Mouse (Mus musculus) limb, embryonic 12.5 days (tissue): Measurements from ENCODE around the gene Ppil6. TPM values are rescaled to one million over a fixed set of nuclear protein-coding genes. Genes with fewer than 3 reads are reported as not detected.
A peak's percentile ranks its signal among the peaks of the same experiment; 100 is the strongest.

Experiments
- ATAC-seq: fragments of 200-750 bp; cut with Nextera tagmentation; 2 replicates; pipeline ENCODE4 v1.8.0; 2017; ENCODE audit warnings: low read depth, moderate TSS enrichment; ENCODE audit not compliant: insufficient number of reproducible peaks, insufficient read depth, low FRiP score, low TSS enrichment
- H3K27ac ChIP-seq: fragments of 300-500 bp; sonication (generic); 2 replicates; pipeline ENCODE4 v1.5.1; 2016; ENCODE audit warnings: mild to moderate bottlenecking, moderate library complexity
- H3K27me3 ChIP-seq: fragments of 300-500 bp; sonication (generic); 2 replicates; pipeline ENCODE4 v1.6.1; 2016; ENCODE audit warnings: mild to moderate bottlenecking, moderate library complexity
- H3K36me3 ChIP-seq: fragments of 300-500 bp; sonication (generic); 2 replicates; pipeline ENCODE4 v1.6.1; 2016; ENCODE audit warnings: mild to moderate bottlenecking, moderate library complexity
- H3K4me1 ChIP-seq: fragments of 300-500 bp; sonication (generic); replicated peaks from 2 replicates; pipeline ENCODE4 v1.6.1; 2016
- H3K4me2 ChIP-seq: fragments of 300-500 bp; sonication (generic); 2 replicates; pipeline ENCODE4 v1.6.1; 2016; ENCODE audit warnings: mild to moderate bottlenecking, moderate library complexity
- H3K4me3 ChIP-seq: fragments of 300-500 bp; sonication (generic); replicated peaks from 2 replicates; pipeline ENCODE4 v1.5.1; 2016; ENCODE audit warnings: mild to moderate bottlenecking
- H3K9ac ChIP-seq: fragments of 300-500 bp; sonication (generic); replicated peaks from 2 replicates; pipeline ENCODE4 v1.6.1; 2016; ENCODE audit warnings: mild to moderate bottlenecking, moderate library complexity
- H3K9me3 ChIP-seq: fragments of 300-500 bp; sonication (generic); 2 replicates; pipeline ENCODE4 v1.6.1; 2016; ENCODE audit warnings: mild to moderate bottlenecking, moderate library complexity
- WGBS: fragments of 180-500 bp; shearing (Covaris S2); methylation state at CpG from one replicate; pipeline ENCODE4 v1.1.7; 2016; 5-methylcytosine and 5-hydroxymethylcytosine counted together
- polyA plus RNA-seq: library from polyadenylated mRNA; unstranded; fragments of >200 nt; fragmentation: Nextera tagmentation; extraction: Ambion mirVana; gene quantifications from 2 replicates; pipeline ENCODE4 v1.2.1, GENCODE M21; 2016

Gene Ppil6
- 0.60 and 0.64 TPM in 2 replicates for polyA plus RNA-seq

GRCm38 (mm10) chr10:41489708-41490517 is at the start of gene Ppil6, which contains the start of gene Smpd2:
Gene Ppil6, plus strand, starts transcription at chr10:41490439.
Gene Smpd2, minus strand, starts transcription at chr10:41490369.
- WGBS: 1% methylated on average over 47 of the region's 50 CpGs

GRCm38 (mm10) chr10:41448216-41448615 is 42.0 kb upstream of the Ppil6 start:
- 90% methylated on average over 1 of the region's 1 CpGs for WGBS
- Histone ChIP-seq H3K36me3 (peaks cover 17% of the 10 kb centered on the region), H3K9ac (no peak overlapping the region), H3K27me3 (no peaks in the 10 kb centered on the region), H3K27ac (no peak overlapping the region), H3K4me3 (no peak overlapping the region), H3K9me3 (no peaks in the 10 kb centered on the region), H3K4me2 (no peak overlapping the region), H3K4me1 (peaks cover 4% of the 10 kb centered on the region)
- ATAC-seq: no peak

More at GRCm38 (mm10) chr10:41489708-41490517, at the start of gene Ppil6, which contains the start of gene Smpd2:
- Histone ChIP-seq H3K27me3 (no peaks in the 10 kb centered on the region), H3K9ac (peak within 1 kb of the TSS; percentile 73), H3K9me3 (no peaks in the 10 kb centered on the region), H3K4me3 (peak within 1 kb of the TSS; percentile 56), H3K4me1 (peaks cover 18% of the 10 kb centered on the region), H3K36me3 (peaks cover 38% of the 10 kb centered on the region), H3K4me2 (peak within 1 kb of the TSS; percentile 98), H3K27ac (peak within 1 kb of the TSS; percentile 85)
- ATAC-seq: peak; percentile 93

GRCm38 (mm10) chr10:41449684-41450083 is 40.6 kb upstream of the Ppil6 start:
- H3K27ac ChIP-seq: peak overlapping the region; percentile 81
- 15% methylated on average over 14 of the region's 14 CpGs for WGBS
- H3K4me2 ChIP-seq: peak overlapping the region; percentile 69
- H3K9ac ChIP-seq: peak overlapping the region; percentile 58
- H3K27me3 ChIP-seq: no peaks in the 10 kb centered on the region
- peak overlapping the region; percentile 89 for H3K4me3 ChIP-seq
- peaks cover 24% of the 10 kb centered on the region for H3K36me3 ChIP-seq
- peak; percentile 27; the same call in 1 of the 2 replicates for ATAC-seq
- H3K9me3 ChIP-seq: no peaks in the 10 kb centered on the region
- peaks cover 4% of the 10 kb centered on the region for H3K4me1 ChIP-seq

- H3K9me3 ChIP-seq: no peaks in the 10 kb centered on the region
- H3K9ac ChIP-seq: peak within 1 kb of the TSS; percentile 75
- peak; percentile 88 for ATAC-seq
- H3K27ac ChIP-seq: peak within 1 kb of the TSS; percentile 81
- H3K4me1 ChIP-seq: peaks cover 4% of the 10 kb centered on the region
- WGBS: under 1% methylated on average over 48 of the region's 49 CpGs
- peak within 1 kb of the TSS; percentile 89 for H3K4me3 ChIP-seq
- H3K4me2 ChIP-seq: peak within 1 kb of the TSS; percentile 69
- no peaks in the 10 kb centered on the region for H3K27me3 ChIP-seq
- peaks cover 29% of the 10 kb centered on the region for H3K36me3 ChIP-seq
Observed at GRCm38 (mm10) chr10:41450137-41450670, 40.0 kb upstream of the Ppil6 start, which contains the start of gene Zbtb24. Gene Zbtb24, plus strand, starts transcription at chr10:41450383.

- H3K4me3 ChIP-seq: peak overlapping the region; percentile 89
- H3K27ac ChIP-seq: no peak overlapping the region
- ATAC-seq: peak; percentile 20; the same call in 1 of the 2 replicates
- peak overlapping the region; percentile 75 for H3K9ac ChIP-seq
- no peaks in the 10 kb centered on the region for H3K9me3 ChIP-seq
- WGBS: 56% methylated on average over 18 of the region's 18 CpGs
- no peaks in the 10 kb centered on the region for H3K27me3 ChIP-seq
- H3K4me2 ChIP-seq: peak overlapping the region; percentile 69
- peaks cover 36% of the 10 kb centered on the region for H3K36me3 ChIP-seq
- peaks cover 4% of the 10 kb centered on the region for H3K4me1 ChIP-seq
Observed at GRCm38 (mm10) chr10:41450780-41451522, 39.3 kb upstream of the Ppil6 start.

- Histone ChIP-seq H3K27me3 (no peaks in the 10 kb centered on the region), H3K4me1 (peaks cover 4% of the 10 kb centered on the region), H3K4me2 (no peak overlapping the region), H3K9me3 (no peaks in the 10 kb centered on the region), H3K27ac (no peak overlapping the region), H3K9ac (no peak overlapping the region), H3K4me3 (no peak overlapping the region), H3K36me3 (peaks cover 43% of the 10 kb centered on the region)
- WGBS: 92% methylated on average over 9 of the region's 9 CpGs
- ATAC-seq: no peak
Observed at GRCm38 (mm10) chr10:41451656-41452055, 38.6 kb upstream of the Ppil6 start.

GRCm38 (mm10) chr10:41452791-41453190 is 37.4 kb upstream of the Ppil6 start:
- WGBS: 97% methylated on average over 3 of the region's 3 CpGs
- Histone ChIP-seq H3K36me3 (peaks cover 50% of the 10 kb centered on the region), H3K27me3 (no peaks in the 10 kb centered on the region), H3K4me2 (no peak overlapping the region), H3K4me3 (no peak overlapping the region), H3K27ac (no peak overlapping the region), H3K4me1 (peaks cover 4% of the 10 kb centered on the region), H3K9ac (no peak overlapping the region), H3K9me3 (no peaks in the 10 kb centered on the region)
- no peak for ATAC-seq

- H3K9me3 ChIP-seq: no peaks in the 10 kb centered on the region
- no peak for ATAC-seq
- no peak overlapping the region for H3K9ac ChIP-seq
- no peak overlapping the region for H3K4me2 ChIP-seq
- WGBS: 81% methylated on average over 4 of the region's 4 CpGs
- no peak overlapping the region for H3K27ac ChIP-seq
- no peak overlapping the region for H3K4me3 ChIP-seq
- no peaks in the 10 kb centered on the region for H3K4me1 ChIP-seq
- peaks cover 68% of the 10 kb centered on the region for H3K36me3 ChIP-seq
- H3K27me3 ChIP-seq: no peaks in the 10 kb centered on the region
Observed at GRCm38 (mm10) chr10:41459990-41460389, 30.2 kb upstream of the Ppil6 start.

GRCm38 (mm10) chr10:41460501-41460900 is 29.7 kb upstream of the Ppil6 start:
- Histone ChIP-seq H3K9ac (no peak overlapping the region), H3K9me3 (no peaks in the 10 kb centered on the region), H3K4me1 (no peaks in the 10 kb centered on the region), H3K4me3 (no peak overlapping the region), H3K4me2 (no peak overlapping the region), H3K36me3 (peaks cover 66% of the 10 kb centered on the region), H3K27ac (no peak overlapping the region), H3K27me3 (no peaks in the 10 kb centered on the region)
- WGBS: 20% methylated on average over 2 of the region's 2 CpGs
- ATAC-seq: no peak

GRCm38 (mm10) chr10:41461057-41461722 is 29.0 kb upstream of the Ppil6 start:
- H3K36me3 ChIP-seq: peaks cover 65% of the 10 kb centered on the region
- H3K27me3 ChIP-seq: no peaks in the 10 kb centered on the region
- H3K4me1 ChIP-seq: no peaks in the 10 kb centered on the region
- H3K4me2 ChIP-seq: no peak overlapping the region
- ATAC-seq: no peak
- H3K9me3 ChIP-seq: no peaks in the 10 kb centered on the region
- 80% methylated on average over 3 of the region's 3 CpGs for WGBS
- no peak overlapping the region for H3K4me3 ChIP-seq
- H3K9ac ChIP-seq: no peak overlapping the region
- H3K27ac ChIP-seq: no peak overlapping the region
